Mouse (Mus musculus) stomach, postnatal 0 days (tissue): ENCODE data around the gene Ppp3ca.

Experiments used
- CTCF ChIP-seq: IDR thresholded peaks from 2 replicates; pipeline ENCODE4 v1.5.1; 2016; ENCODE audit warnings: antibody characterized with exemption, low read depth, mild to moderate bottlenecking, moderate library complexity
- EP300 ChIP-seq: optimal IDR thresholded peaks from 2 replicates; pipeline ENCODE3; 2016; ENCODE audit warnings: antibody characterized with exemption

DNA sequence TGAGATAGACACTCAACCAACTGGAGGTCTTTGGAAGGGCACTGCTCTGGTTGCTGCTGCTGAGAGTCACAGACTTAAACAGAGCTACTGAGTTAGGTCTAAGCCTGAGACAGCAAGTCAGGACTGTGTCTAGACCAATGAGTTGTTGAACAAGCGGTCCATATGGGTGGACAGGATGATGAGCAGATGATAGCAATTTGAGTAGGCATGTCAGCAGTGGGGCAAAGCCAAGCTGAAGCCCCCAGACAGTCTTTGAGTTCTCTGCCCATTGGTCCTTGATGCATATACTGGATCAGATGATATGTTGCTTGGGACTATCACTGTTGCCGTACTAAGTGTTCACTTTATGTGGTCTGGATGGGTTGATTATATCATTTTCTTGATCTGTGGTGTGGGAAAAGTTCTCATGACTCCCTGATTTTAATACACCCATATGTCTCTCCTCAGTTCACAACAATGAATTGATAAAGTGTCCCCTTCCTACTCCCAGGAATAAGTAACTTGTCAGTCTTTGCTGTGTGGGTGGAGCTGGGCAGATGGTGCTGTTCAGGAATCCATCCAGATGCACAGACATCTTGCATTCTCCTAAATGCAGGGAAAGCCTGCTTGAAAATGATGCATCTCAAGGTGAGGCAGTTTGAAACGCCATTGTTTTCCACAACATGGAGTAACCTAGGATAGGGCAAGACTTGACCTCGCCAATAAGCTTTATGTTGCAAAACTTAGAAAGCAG, 44.5 kb downstream of the Ppp3ca start:
- no peak for TF ChIP-seq CTCF
- no peak for TF ChIP-seq EP300
